Mouse (Mus musculus): ENCODE data around the gene H2-DMb1. TPM values are rescaled to one million over a fixed set of nuclear protein-coding genes. Genes with fewer than 3 reads are reported as not detected.

Gene H2-DMb1
- polyA plus RNA-seq, 1 experiment from 2014 or later, result not detected

GRCm38 (mm10) chr17:34188986-34189385 is 36.1 kb downstream of the H2-DMb1 start:
- no peak overlapping the region for H3K4me3 ChIP-seq (ENCODE audit: low read depth, low read length)
- WGBS, result 67% methylated on average over 6 of the region's 6 CpGs
- no peaks in the 10 kb centered on the region for H3K36me3 ChIP-seq (ENCODE audit: control insufficient read depth, insufficient read depth, low read length)
- no peak overlapping the region for H3K9ac ChIP-seq (ENCODE audit: low read length)
- no peak overlapping the region for H3K27ac ChIP-seq (ENCODE audit: low read depth, low read length)
- peaks cover 8% of the 10 kb centered on the region for H3K4me1 ChIP-seq (ENCODE audit: control insufficient read depth, insufficient read depth, low read length)
- H3K4me2 ChIP-seq (ENCODE audit: low read depth), result no peak overlapping the region
- H3K27me3 ChIP-seq (ENCODE audit: control insufficient read depth, insufficient read depth, low read length), result peaks cover 52% of the 10 kb centered on the region
- ATAC-seq (ENCODE audit: insufficient read depth, low FRiP score, low TSS enrichment) (no peak), DNase-seq (ENCODE audit: low spot score) (no peak)
- no peaks in the 10 kb centered on the region for H3K9me3 ChIP-seq (ENCODE audit: control insufficient read depth, low read length)

DNA sequence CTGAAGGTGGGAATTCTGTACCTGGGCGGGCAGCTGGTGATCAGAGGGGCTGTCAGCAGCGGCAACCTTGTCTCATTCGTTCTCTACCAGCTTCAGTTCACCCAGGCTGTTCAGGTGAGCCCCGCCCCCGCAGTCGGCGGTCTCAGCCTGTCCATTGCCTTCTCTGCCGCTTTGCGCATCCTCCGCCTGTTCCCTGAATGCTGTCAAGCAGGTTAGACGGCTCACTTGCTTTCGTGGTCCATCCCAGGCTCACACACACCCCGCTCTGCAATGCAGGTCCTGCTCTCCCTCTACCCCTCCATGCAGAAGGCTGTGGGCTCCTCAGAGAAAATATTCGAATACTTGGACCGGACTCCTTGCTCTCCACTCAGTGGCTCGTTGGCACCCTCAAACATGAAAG is 40.0 kb downstream of the H2-DMb1 start:
- H3K4me2 ChIP-seq (ENCODE audit: low read depth), result no peak overlapping the region
- peaks cover 2% of the 10 kb centered on the region; the same call in 1 of the 2 replicates for H3K4me1 ChIP-seq (ENCODE audit: control insufficient read depth, insufficient read depth, low read length)
- H3K27ac ChIP-seq (ENCODE audit: low read depth, low read length), result no peak overlapping the region
- no peak overlapping the region for H3K4me3 ChIP-seq (ENCODE audit: low read depth, low read length)
- ATAC-seq (ENCODE audit: insufficient read depth, low FRiP score, low TSS enrichment), result no peak
- no peaks in the 10 kb centered on the region for H3K36me3 ChIP-seq (ENCODE audit: control insufficient read depth, insufficient read depth, low read length)
- 23% methylated on average over 16 of the region's 16 CpGs for WGBS
- peaks cover 64% of the 10 kb centered on the region for H3K27me3 ChIP-seq (ENCODE audit: control insufficient read depth, insufficient read depth, low read length)
- H3K9ac ChIP-seq (ENCODE audit: low read length), result no peak overlapping the region
- DNase-seq (ENCODE audit: low spot score), result no peak
- H3K9me3 ChIP-seq (ENCODE audit: control insufficient read depth, low read length), result no peaks in the 10 kb centered on the region

GRCm38 (mm10) chr17:34193468-34193867 is 40.6 kb downstream of the H2-DMb1 start:
- Histone ChIP-seq H3K9ac (ENCODE audit: low read length) (no peak overlapping the region), H3K4me3 (ENCODE audit: low read depth, low read length) (no peak overlapping the region), H3K36me3 (ENCODE audit: control insufficient read depth, insufficient read depth, low read length) (no peaks in the 10 kb centered on the region), H3K4me2 (ENCODE audit: low read depth) (no peak overlapping the region), H3K27me3 (ENCODE audit: control insufficient read depth, insufficient read depth, low read length) (peaks cover 65% of the 10 kb centered on the region), H3K27ac (ENCODE audit: low read depth, low read length) (no peak overlapping the region), H3K9me3 (ENCODE audit: control insufficient read depth, low read length) (no peaks in the 10 kb centered on the region), H3K4me1 (ENCODE audit: control insufficient read depth, insufficient read depth, low read length) (no peaks in the 10 kb centered on the region)
- no peak for DNase-seq (ENCODE audit: low spot score)
- no peak for ATAC-seq (ENCODE audit: insufficient read depth, low FRiP score, low TSS enrichment)
- WGBS, result 50% methylated on average over 8 of the region's 8 CpGs

DNA sequence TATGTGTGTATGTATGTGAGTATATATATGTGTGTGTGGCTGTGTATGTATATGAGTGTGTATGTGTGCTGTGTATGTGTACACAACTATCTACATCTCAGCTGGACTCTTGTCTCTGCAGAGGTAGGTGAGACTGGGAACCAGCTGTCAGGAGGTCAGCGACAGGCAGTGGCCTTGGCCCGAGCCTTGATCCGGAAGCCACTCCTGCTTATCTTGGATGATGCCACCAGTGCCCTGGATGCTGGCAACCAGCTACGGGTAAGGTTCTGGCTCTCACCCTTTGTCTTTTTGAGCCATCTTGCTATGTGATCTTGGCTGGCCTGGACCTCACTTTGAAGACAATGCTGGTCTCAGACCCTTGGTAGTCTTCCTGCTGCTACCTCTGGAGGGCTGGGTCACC is 41.9 kb downstream of the H2-DMb1 start:
- Histone ChIP-seq H3K27ac (ENCODE audit: low read depth, low read length) (no peak overlapping the region), H3K4me2 (ENCODE audit: low read depth) (no peak overlapping the region), H3K36me3 (ENCODE audit: control insufficient read depth, insufficient read depth, low read length) (no peaks in the 10 kb centered on the region), H3K9me3 (ENCODE audit: control insufficient read depth, low read length) (no peaks in the 10 kb centered on the region), H3K9ac (ENCODE audit: low read length) (no peak overlapping the region), H3K27me3 (ENCODE audit: control insufficient read depth, insufficient read depth, low read length) (peaks cover 70% of the 10 kb centered on the region), H3K4me1 (ENCODE audit: control insufficient read depth, insufficient read depth, low read length) (no peaks in the 10 kb centered on the region), H3K4me3 (ENCODE audit: low read depth, low read length) (no peak overlapping the region)
- DNase-seq (ENCODE audit: low spot score), result no peak
- WGBS, result 86% methylated on average over 4 of the region's 4 CpGs
- ATAC-seq (ENCODE audit: insufficient read depth, low FRiP score, low TSS enrichment), result no peak

- DNase-seq (ENCODE audit: low spot score), result no peak
- H3K4me2 ChIP-seq (ENCODE audit: low read depth), result no peak overlapping the region
These were observed 43.6 kb downstream of the H2-DMb1 start for GRCm38 (mm10) chr17:34196491-34196890.

GRCm38 (mm10) chr17:34196941-34197894 is 44.3 kb downstream of the H2-DMb1 start, which contains the start of gene Psmb8:
Psmb8 (plus strand) TSS chr17:34197721.
- Histone ChIP-seq H3K9ac (ENCODE audit: low read length) (no peak within 1 kb of the TSS), H3K36me3 (ENCODE audit: control insufficient read depth, insufficient read depth, low read length) (no peaks in the 10 kb centered on the region), H3K9me3 (ENCODE audit: control insufficient read depth, low read length) (no peaks in the 10 kb centered on the region), H3K4me2 (ENCODE audit: low read depth) (peak within 1 kb of the TSS; percentile 47), H3K4me1 (ENCODE audit: control insufficient read depth, insufficient read depth, low read length) (no peaks in the 10 kb centered on the region), H3K4me3 (ENCODE audit: low read depth, low read length) (peak within 1 kb of the TSS; percentile 33), H3K27ac (ENCODE audit: low read depth, low read length) (no peak within 1 kb of the TSS), H3K27me3 (ENCODE audit: control insufficient read depth, insufficient read depth, low read length) (peaks cover 70% of the 10 kb centered on the region)
- DNase-seq (ENCODE audit: low spot score) (peak; percentile 81), ATAC-seq (ENCODE audit: insufficient read depth, low FRiP score, low TSS enrichment) (peak; percentile 55; the same call in 1 of the 2 replicates)
- WGBS, result 6% methylated on average over 41 of the region's 41 CpGs

More at GRCm38 (mm10) chr17:34196491-34196890, 43.6 kb downstream of the H2-DMb1 start:
- Histone ChIP-seq H3K9ac (ENCODE audit: low read length) (no peak overlapping the region), H3K36me3 (ENCODE audit: control insufficient read depth, insufficient read depth, low read length) (no peaks in the 10 kb centered on the region), H3K27ac (ENCODE audit: low read depth, low read length) (no peak overlapping the region), H3K4me1 (ENCODE audit: control insufficient read depth, insufficient read depth, low read length) (no peaks in the 10 kb centered on the region), H3K27me3 (ENCODE audit: control insufficient read depth, insufficient read depth, low read length) (peaks cover 73% of the 10 kb centered on the region), H3K4me3 (ENCODE audit: low read depth, low read length) (no peak overlapping the region), H3K9me3 (ENCODE audit: control insufficient read depth, low read length) (no peaks in the 10 kb centered on the region)
- no peak for ATAC-seq (ENCODE audit: insufficient read depth, low FRiP score, low TSS enrichment)
- WGBS, result 33% methylated on average over 12 of the region's 12 CpGs

GRCm38 (mm10) chr17:34197904-34198520 is 45.1 kb downstream of the H2-DMb1 start:
- Histone ChIP-seq H3K27me3 (ENCODE audit: control insufficient read depth, insufficient read depth, low read length) (peaks cover 65% of the 10 kb centered on the region), H3K9me3 (ENCODE audit: control insufficient read depth, low read length) (no peaks in the 10 kb centered on the region), H3K4me1 (ENCODE audit: control insufficient read depth, insufficient read depth, low read length) (no peaks in the 10 kb centered on the region), H3K4me3 (ENCODE audit: low read depth, low read length) (peak overlapping the region; percentile 33), H3K27ac (ENCODE audit: low read depth, low read length) (no peak overlapping the region), H3K4me2 (ENCODE audit: low read depth) (peak overlapping the region; percentile 47), H3K36me3 (ENCODE audit: control insufficient read depth, insufficient read depth, low read length) (no peaks in the 10 kb centered on the region), H3K9ac (ENCODE audit: low read length) (no peak overlapping the region)
- 2% methylated on average over 32 of the region's 32 CpGs for WGBS
- no peak for DNase-seq (ENCODE audit: low spot score)
- ATAC-seq (ENCODE audit: insufficient read depth, low FRiP score, low TSS enrichment), result no peak; the same call in 1 of the 2 replicates

DNA sequence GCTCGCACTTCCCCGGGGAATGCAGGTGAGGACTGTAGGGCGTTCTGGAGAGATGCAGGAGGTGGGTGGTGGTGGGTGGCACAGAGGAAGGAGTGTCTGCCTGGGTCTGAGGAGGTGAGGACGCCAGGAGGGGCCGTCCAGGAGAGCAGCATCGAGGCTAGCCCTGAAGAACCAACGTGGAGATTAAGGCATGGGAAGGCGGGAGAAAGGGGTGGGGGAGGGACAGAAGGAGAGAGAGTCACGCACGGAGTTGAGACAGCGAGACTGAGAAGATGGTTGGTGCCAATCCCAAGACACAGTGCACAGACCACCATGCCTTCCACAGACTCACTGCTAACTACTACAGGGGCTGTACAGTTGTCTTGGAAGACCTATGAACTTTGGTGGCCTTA is 45.6 kb downstream of the H2-DMb1 start:
- DNase-seq (ENCODE audit: low spot score) (no peak), ATAC-seq (ENCODE audit: insufficient read depth, low FRiP score, low TSS enrichment) (no peak)
- no peaks in the 10 kb centered on the region for H3K4me1 ChIP-seq (ENCODE audit: control insufficient read depth, insufficient read depth, low read length)
- peak overlapping the region; percentile 47 for H3K4me2 ChIP-seq (ENCODE audit: low read depth)
- no peak overlapping the region for H3K9ac ChIP-seq (ENCODE audit: low read length)
- 6% methylated on average over 11 of the region's 11 CpGs for WGBS
- H3K9me3 ChIP-seq (ENCODE audit: control insufficient read depth, low read length), result no peaks in the 10 kb centered on the region
- no peak overlapping the region for H3K27ac ChIP-seq (ENCODE audit: low read depth, low read length)
- H3K27me3 ChIP-seq (ENCODE audit: control insufficient read depth, insufficient read depth, low read length), result peaks cover 67% of the 10 kb centered on the region
- no peaks in the 10 kb centered on the region for H3K36me3 ChIP-seq (ENCODE audit: control insufficient read depth, insufficient read depth, low read length)
- peak overlapping the region; percentile 33 for H3K4me3 ChIP-seq (ENCODE audit: low read depth, low read length)
